ENCODE assay signal across 10 mouse cellular contexts in the genomic region with DNA sequence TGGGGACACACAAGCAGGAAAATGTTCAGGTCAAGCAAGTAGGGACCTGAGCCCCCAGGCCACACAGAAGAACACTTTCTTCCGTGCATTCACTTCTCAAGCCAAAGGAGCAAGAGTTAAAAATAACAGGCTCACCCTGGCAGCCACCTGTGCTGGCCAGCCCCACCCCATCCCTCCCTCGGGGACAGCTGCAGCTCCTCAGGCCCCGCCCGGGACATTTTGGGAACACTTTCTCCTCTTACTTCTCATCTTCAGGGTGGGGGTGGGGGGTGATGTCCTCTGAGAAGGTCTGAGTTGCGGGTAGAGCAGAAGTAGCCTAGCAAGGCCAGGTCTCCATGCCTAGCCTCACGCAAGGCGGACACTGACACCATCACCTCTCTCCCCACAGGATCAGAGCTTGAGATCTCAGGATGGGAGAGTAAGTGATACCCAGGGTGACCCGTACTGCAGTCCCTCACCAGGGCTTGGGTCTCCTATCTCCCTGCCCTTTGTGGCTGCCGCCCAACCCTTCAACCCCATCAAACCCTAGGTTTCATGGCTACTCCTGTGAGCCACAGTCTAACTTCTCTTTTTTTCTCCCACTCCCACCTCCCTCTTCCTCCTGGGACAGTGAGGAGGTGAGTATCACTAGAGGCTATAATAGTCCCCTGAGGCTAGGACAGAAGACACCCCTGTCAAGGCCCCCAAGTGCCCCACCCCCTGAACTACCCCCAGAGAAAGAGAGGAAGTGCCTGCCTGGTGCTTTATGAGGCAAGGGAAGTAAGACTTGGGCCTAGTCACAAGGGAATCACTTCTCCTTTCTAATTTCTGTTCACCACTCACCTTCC. TPM values are rescaled to one million over a fixed set of nuclear protein-coding genes. Genes with fewer than 3 reads are reported as not detected.
DNase-seq lines count a peak whose midpoint lies in the region; ATAC-seq lines count a peak whose summit lies in the region.
"Had no signal": no experiment of that assay in that cellular context is flagged by ENCODE, and none has a peak within 500 bp of the region (broad histone marks: within the 10 kb centered on the region; RNA-seq: fewer than 3 reads in every experiment).

No protein-coding gene starts in this region.

- H3K4me1 ChIP-seq in forebrain, embryonic 11.5 days (replicated peaks; ENCODE audit: control insufficient read depth, insufficient read depth, low read length) = no peaks in the 10 kb centered on the region

- no peak overlapping the region for H3K9ac ChIP-seq in forebrain, embryonic 11.5 days (ENCODE audit: low read length)
- H3K9ac ChIP-seq: lung, embryonic 15.5 days; neural tube, embryonic 13.5 days had no signal

- H3K27me3 ChIP-seq in forebrain, embryonic 11.5 days (ENCODE audit: control insufficient read depth, insufficient read depth, low read length) = no peaks in the 10 kb centered on the region
- H3K27me3 ChIP-seq: lung, embryonic 15.5 days; neural tube, embryonic 13.5 days had no signal

- H3K4me2 ChIP-seq in forebrain, embryonic 11.5 days (ENCODE audit: low read depth, low read length, severe bottlenecking) = no peak overlapping the region
- H3K4me2 ChIP-seq: lung, embryonic 15.5 days; neural tube, embryonic 13.5 days had no signal

- H3K36me3 ChIP-seq in forebrain, embryonic 11.5 days (ENCODE audit: control insufficient read depth, insufficient read depth, low read length) = no peaks in the 10 kb centered on the region
- H3K36me3 ChIP-seq: lung, embryonic 15.5 days; neural tube, embryonic 13.5 days had no signal

- 82% methylated on average over 9 of the region's 9 CpGs for WGBS in forebrain, embryonic 11.5 days

- H3K9me3 ChIP-seq in forebrain, embryonic 11.5 days (ENCODE audit: control insufficient read depth, low read length) = no peaks in the 10 kb centered on the region
- H3K9me3 ChIP-seq: lung, embryonic 15.5 days; neural tube, embryonic 13.5 days had no signal

- ATAC-seq in hematopoietic stem cell, adult 5-6 weeks (replicated peaks in 1 of 2; ENCODE audit: insufficient read depth in 1 of 2, low FRiP score in 2 of 2, low TSS enrichment in 1 of 2, low read depth in 1 of 2, poor library complexity in 2 of 2, severe bottlenecking in 2 of 2) = peak; percentile 80 to 85
- peak; percentile 77 for ATAC-seq in neutrophil, adult 5-6 weeks (ENCODE audit: extremely low read depth, insufficient number of reproducible peaks, low FRiP score, poor library complexity, severe bottlenecking)
- ATAC-seq in forebrain, embryonic 11.5 days (replicated peaks; ENCODE audit: low FRiP score) = no peak

- DNase-seq in layer of hippocampus, adult 9-11 months = peak; percentile 54
- DNase-seq in layer of hippocampus, postnatal 36 days = no peak
- DNase-seq in brain, adult 2 months (ENCODE audit: low read depth, low spot score) = peak; percentile 22
- DNase-seq in ovary, postnatal 36 days (ENCODE audit: low spot score) = no peak
- DNase-seq in forebrain, embryonic 11.5 days (ENCODE audit: low spot score) = no peak
- DNase-seq: kidney, postnatal 4 days had no signal

- no peak overlapping the region for H3K4me3 ChIP-seq in forebrain, embryonic 11.5 days (ENCODE audit: low read depth, low read length)
- H3K4me3 ChIP-seq: lung, embryonic 15.5 days; neural tube, embryonic 13.5 days had no signal

- no peak overlapping the region for H3K27ac ChIP-seq in forebrain, embryonic 11.5 days (ENCODE audit: low read depth, low read length)
- H3K27ac ChIP-seq: lung, embryonic 15.5 days; neural tube, embryonic 13.5 days had no signal

RNA-seq across cellular contexts. Expression of gene Tnni2, which starts 0.7 kb away (rescaled TPM):
- total RNA-seq in layer of hippocampus, postnatal 36 days (2021) = not detected
- 8.2 and 12.3 TPM in 2 replicates for total RNA-seq in hematopoietic stem cell, adult 5-6 weeks (2017)
- total RNA-seq in neutrophil, adult 5-6 weeks (2017) = 18.2 and 31.9 TPM in 2 replicates
- polyA plus RNA-seq in forebrain, embryonic 11.5 days (2014; fragmentation: Nextera tagmentation; extraction: Ambion mirVana) = 1.3 TPM in 1 of 2 replicates, not detected in the other

RNA-seq across cellular contexts. Expression of gene Syt8, which starts 7.6 kb away (rescaled TPM):
- total RNA-seq in layer of hippocampus, postnatal 36 days (2021) = not detected
- total RNA-seq in hematopoietic stem cell, adult 5-6 weeks (2017) = not detected in 2 replicates
- 1.4 and 3.2 TPM in 2 replicates for total RNA-seq in neutrophil, adult 5-6 weeks (2017)
- polyA plus RNA-seq in forebrain, embryonic 11.5 days (2014; fragmentation: Nextera tagmentation; extraction: Ambion mirVana) = not detected in 2 replicates
- polyA plus RNA-seq: neural tube, embryonic 13.5 days had no signal

RNA-seq across cellular contexts. Expression of gene Lsp1, which starts 18.3 kb away (rescaled TPM):
- total RNA-seq in layer of hippocampus, postnatal 36 days (2021) = 1 to 10 TPM; 1.2 to 3.4 TPM
- total RNA-seq in hematopoietic stem cell, adult 5-6 weeks (2017) = 233 and 282 TPM in 2 replicates
- total RNA-seq in neutrophil, adult 5-6 weeks (2017) = 1,761 and 1,798 TPM in 2 replicates
- polyA plus RNA-seq in forebrain, embryonic 11.5 days (2014; fragmentation: Nextera tagmentation; extraction: Ambion mirVana) = 8.7 and 9.8 TPM in 2 replicates

RNA-seq across cellular contexts. Expression of gene Ctsd, which starts 54.5 kb away (rescaled TPM):
- 100 to 1,000 TPM; 289 to 292 TPM for total RNA-seq in layer of hippocampus, postnatal 36 days (2021)
- 123 and 168 TPM in 2 replicates for total RNA-seq in hematopoietic stem cell, adult 5-6 weeks (2017)
- 408 and 447 TPM in 2 replicates for total RNA-seq in neutrophil, adult 5-6 weeks (2017)
- 129 and 147 TPM in 2 replicates for polyA plus RNA-seq in forebrain, embryonic 11.5 days (2014; fragmentation: Nextera tagmentation; extraction: Ambion mirVana)

RNA-seq across cellular contexts. Expression of gene Tnnt3, which starts 56.3 kb away (rescaled TPM):
- total RNA-seq in layer of hippocampus, postnatal 36 days (2021) = not detected
- total RNA-seq in hematopoietic stem cell, adult 5-6 weeks (2017) = 0.55 and 9.3 TPM in 2 replicates
- total RNA-seq in neutrophil, adult 5-6 weeks (2017) = 20.0 and 20.4 TPM in 2 replicates
- polyA plus RNA-seq in forebrain, embryonic 11.5 days (2014; fragmentation: Nextera tagmentation; extraction: Ambion mirVana) = 1.00 and 1.0 TPM in 2 replicates

Comparison
In these comparisons a context has a peak if more than half of its experiments do, and no peak if none do; other contexts are left out.
1. DNase-seq: peak in layer of hippocampus, adult 9-11 months (single experiment) and brain, adult 2 months (single experiment); none in layer of hippocampus, postnatal 36 days (0 of 2), ovary, postnatal 36 days (single experiment) and forebrain, embryonic 11.5 days (single experiment).
2. RNA of gene Lsp1, which starts 18.3 kb away (total RNA-seq): 1,761 to 1,798 TPM in neutrophil, adult 5-6 weeks and 233 to 282 TPM in hematopoietic stem cell, adult 5-6 weeks; 1.2 to 3.4 TPM in layer of hippocampus, postnatal 36 days; every median in the first group is over 10 times any median in the second.